Mouse (Mus musculus) right cerebral cortex, postnatal 14 days (tissue): ENCODE measurements at regions not wholly inside any gene's neighbourhood (a gene's known extent, or its start where the extent isn't known, plus 50 kb on each side); places are given as distances from the start of the nearest gene placed in this dataset.

Experiments
- DNase-seq: peaks from one replicate; pipeline ENCODE4 v3.0.0; 2022

- DNase-seq: no peak
Observed at GRCm38 (mm10) chr8:9152313-9152925, 462.1 kb upstream of the Arglu1 start.

DNA sequence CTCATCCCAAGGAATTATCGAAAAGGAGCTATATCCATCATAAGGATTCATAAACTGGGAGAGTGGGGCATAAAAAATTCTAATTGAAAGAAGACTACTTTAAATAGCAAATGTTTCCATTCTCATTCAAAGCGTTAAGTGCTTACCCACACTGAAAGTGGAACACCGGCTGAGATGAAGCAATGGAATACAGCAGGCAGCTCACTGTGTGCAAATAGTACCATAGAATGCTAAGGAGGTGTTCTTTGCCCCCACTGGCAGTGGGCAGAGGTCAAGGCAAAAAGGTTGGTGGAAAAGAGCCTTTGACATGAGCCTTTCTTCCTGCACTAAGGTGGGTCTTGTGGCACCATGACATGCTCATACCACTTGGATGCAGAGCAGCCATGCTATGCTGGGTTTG is 454.0 kb upstream of the Arglu1 start:
- no peak for DNase-seq

- DNase-seq: no peak
Observed at GRCm38 (mm10) chr8:9139781-9140180, 449.5 kb upstream of the Arglu1 start.

- DNase-seq: no peak
Observed at GRCm38 (mm10) chr8:9139059-9139620, 448.8 kb upstream of the Arglu1 start.

DNA sequence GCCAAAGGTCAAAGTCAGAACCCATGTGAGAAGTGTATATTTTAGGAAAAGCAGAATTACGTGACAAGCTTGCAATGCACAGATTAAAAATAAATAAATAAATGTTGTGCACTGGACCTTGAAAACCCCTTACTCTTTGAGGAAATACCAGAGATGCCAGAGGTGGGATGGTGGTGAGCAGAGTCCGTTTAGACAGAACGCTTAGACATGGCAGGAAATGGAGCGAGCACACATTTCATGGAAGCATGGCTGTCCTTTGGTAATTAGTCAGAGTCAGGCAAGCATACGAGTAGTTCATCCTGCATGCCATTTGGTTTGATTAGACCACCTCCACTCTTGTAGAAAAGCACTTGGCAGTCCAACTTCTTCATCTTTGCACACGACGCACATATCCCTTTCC is 443.4 kb upstream of the Arglu1 start:
- DNase-seq: no peak

DNA sequence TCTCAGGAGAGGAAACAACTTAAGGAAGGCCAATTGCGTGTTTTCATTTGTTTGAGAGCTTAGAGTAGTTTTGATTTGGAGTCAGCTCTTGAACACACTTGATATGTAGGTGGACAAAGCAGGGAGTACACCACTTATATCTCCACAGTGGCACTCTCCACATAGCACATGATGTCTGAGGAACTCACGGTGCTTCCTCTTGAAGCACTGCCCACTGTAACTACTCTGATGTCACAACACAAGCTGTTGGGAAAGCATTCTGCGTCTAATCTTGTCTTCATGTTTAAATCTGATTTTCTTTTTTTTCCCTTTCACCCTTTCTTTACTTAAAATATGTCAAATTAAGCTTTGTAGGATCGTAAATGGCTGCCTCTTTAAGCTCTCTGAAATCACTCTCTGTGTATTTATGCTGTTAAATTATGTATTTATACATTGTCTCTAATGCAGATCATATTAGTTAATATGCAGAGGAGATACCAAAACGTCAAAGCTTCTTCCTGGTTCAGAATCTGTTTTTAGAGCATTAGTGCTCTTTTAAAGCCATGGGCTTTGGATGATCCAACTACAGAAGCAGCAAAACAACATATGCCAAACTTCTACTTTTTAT is 442.4 kb upstream of the Arglu1 start:
- no peak for DNase-seq

GRCm38 (mm10) chr8:9131249-9131648 is 440.9 kb upstream of the Arglu1 start:
- no peak for DNase-seq

GRCm38 (mm10) chr8:9124503-9124902 is 434.2 kb upstream of the Arglu1 start:
- no peak for DNase-seq

DNA sequence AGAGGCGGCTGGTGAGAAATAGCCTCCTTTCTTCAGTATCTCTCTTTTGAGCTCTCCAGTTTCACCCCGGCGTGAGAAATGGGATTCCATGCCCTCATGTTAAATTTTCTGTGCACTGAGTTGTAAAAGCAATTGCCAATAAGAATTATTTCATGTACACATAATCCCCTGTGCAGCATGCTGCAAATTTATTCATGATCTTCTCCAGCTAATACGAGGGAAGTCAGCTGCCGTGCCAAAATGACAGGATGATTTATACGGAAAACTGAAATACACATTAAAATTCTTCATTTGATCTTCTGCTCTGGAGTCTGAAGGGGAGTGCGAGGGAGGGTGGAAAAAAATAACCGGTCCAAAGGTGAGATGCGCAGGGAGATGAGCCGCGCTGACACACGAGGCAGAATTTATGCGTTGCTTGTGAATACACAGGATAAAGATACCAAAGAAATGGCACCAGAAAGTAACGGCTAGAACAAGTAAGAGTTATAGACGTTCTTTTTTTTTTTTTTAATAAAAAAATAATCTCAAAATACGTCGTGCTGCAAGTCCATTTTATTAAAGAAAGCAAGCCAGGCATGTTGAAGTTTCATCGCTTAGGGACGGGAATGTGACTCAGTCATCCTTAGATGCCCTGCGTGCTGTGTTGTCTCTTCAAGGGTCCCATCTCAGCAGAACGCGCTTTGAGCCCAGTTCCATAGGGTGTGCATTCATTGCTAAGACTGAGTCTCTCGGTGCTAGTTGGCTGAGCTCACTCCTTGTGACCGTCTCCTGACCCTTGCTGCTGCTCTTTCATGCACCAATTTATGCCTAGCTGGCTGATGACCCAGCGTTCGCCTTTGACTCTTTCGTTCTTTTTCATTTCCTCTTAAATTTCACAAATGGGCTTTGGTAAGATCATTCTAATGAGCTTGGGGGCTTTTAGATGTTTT is 427.8 kb upstream of the Arglu1 start:
- no peak for DNase-seq

DNA sequence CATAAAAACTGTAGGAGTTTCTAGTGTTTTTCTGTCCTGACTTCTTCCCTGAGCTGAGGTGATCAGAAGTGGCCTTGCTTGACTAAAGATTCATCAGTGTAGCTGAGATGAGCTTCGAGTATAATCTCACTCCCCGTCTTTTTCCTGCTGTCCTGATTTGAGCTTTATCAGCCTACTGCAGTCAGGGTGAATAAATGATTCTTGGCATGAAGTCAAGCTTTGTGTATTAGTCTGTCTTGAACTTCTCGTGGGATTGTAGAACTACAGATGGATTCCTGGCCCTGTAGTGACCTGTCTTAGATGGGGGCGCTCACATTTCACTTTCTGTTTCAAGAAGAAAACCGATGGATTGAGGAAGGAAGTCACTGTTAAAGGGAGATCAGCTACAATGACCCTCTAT is 405.7 kb upstream of the Arglu1 start:
- DNase-seq: no peak

DNA sequence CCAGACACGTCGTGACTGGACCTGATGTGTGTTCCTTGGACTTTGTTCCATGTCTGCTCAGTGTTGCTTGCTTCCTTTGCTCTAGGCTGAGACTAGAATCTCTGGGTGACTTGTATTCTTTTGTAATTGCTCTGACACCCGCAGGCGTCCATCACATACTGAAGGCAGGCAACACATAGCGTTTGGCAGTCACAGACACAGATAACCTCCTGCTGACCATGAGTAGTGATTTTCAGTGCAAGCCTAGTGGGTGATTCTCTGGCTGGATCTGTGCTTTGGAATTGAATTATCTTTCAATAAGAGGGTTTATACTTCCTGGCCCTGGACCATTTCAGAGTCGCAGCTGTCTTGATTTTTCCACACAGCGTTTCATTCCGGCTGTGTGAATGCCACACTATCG is 403.7 kb upstream of the Arglu1 start:
- no peak for DNase-seq

DNA sequence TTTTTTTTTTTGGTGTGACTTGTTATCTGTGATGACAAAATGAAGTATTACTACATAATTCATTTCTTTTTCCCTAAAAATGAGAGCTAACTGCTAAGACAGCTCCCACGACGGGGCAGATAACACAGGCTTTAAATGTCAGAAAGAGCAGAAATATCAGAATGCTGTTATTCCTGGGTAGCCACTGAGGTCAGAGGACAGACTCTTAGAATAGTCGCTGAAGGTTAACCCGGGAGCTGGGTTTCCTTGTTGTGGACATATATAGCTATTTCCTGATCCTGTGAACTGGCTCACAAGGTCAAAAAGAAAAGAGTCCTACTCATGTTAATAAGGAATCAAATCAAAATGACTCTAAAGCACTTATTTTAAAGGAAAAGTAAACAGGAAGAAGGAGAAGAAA is 403.0 kb upstream of the Arglu1 start:
- no peak for DNase-seq

DNA sequence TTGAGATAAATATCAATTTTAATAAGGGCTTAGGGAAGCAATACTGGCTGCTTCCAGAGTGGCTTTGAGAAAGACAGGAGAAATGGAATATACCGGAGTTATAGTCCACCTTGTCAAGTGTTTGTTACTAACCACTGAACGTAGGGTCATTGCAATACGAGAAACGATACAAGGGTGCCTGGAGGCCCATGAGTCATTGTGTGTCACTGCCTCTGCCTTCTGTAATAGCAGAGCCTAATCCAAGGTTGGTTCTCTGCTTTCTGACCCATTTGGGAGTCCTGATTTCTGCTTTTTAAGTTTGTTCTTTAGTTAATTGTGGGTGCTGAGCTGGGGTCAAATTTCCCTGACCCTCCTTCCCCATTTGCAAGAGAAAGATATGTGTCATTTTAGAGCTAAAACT is 382.4 kb upstream of the Arglu1 start:
- no peak for DNase-seq

DNA sequence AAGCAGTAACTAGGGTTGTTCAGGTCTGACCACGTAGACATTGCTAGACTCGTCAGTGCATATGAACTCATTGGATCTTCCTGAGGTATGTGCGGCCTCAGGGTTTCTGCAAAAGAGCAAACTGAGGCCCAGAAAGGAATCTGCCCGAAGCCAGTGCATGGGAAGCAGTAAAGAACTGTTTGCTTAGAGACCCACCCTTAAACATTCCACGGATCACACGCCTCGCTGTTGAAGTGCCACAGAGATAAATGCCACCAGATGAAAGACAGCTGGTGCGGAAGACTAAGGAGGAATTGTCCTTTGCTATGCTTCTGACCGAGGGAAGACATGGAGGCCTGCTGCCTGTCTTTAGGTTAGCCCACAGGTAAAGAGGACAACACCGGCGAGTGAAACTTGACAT is 382.0 kb upstream of the Arglu1 start:
- DNase-seq: no peak

- DNase-seq: no peak
Observed at GRCm38 (mm10) chr8:9070953-9071352, 380.6 kb upstream of the Arglu1 start.

DNA sequence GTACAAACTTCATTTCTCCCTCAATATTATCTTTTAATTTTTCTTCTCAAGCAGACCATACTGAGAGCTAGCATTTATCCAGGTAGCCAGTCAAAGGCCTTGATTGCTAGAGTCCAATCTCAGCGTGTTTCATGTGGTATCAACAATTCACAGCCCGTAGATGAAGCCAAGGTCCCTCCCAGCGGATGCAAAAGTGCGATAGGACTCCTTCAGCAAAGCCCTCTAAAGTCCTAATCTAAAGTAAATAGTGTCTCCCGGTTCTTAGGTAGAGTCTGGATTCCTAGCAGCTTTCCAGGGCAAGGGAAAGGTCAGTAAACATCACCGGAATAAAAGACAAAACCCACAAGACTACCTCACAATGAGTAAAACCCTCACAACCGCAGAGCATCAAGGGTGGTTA is 379.5 kb upstream of the Arglu1 start:
- DNase-seq: no peak

DNA sequence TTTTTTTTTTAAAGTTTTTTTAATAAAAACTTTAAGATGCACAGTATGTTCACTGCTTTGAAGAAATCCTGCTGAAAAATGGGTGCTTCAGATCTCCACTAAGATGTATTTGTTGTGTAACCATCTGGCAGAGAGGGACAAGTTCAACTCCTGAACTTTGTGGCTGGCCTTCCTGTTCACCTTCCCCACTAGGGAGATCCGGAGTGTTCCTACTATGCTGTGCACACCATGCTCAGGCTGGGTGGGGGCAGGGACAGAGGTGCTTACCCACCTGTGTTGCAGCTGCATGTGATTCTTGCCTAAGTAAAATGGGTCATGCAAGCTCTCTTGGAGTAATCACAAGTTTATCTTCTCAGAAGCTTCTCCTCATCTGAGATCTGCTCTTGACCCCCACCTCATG is 377.4 kb upstream of the Arglu1 start:
- no peak for DNase-seq

DNA sequence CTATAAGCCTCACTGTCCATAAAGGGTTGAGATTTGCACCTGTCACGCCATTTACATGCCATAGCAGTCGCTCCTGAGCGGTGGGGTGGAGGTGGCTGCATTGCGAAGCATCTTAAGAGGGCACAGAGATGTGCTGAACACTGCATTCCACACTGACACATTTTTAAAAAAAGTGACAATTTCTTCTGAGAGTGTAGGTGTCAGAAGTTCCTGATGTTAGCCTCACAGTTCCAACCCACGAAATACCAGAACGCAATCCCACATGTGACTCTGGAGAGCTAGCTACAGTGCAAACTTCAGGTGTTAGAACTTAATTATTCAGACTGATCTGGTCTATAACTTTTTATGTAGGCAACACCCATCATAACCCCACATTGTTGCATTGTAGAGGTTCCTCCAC is 369.8 kb upstream of the Arglu1 start:
- DNase-seq: no peak

DNA sequence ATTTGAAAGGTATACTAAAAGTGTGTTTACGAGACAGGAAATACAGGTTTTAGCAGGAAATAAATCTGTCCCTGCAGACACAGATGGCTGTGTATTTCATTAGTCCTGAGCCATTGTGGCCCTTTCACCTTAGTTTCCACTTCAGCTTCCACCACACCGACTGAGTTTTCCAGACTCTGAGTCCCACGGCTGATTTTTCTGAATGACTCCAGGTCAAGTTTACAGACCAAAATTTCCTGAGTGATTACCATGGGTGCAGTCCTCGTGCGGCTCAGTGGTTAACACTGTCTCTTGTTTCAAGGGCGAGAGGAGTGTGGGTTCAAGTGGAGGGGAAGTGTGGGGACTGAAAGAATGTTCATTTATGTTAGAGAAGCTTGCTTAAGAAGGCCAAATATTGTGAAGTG is 365.1 kb upstream of the Arglu1 start:
- DNase-seq: no peak

DNA sequence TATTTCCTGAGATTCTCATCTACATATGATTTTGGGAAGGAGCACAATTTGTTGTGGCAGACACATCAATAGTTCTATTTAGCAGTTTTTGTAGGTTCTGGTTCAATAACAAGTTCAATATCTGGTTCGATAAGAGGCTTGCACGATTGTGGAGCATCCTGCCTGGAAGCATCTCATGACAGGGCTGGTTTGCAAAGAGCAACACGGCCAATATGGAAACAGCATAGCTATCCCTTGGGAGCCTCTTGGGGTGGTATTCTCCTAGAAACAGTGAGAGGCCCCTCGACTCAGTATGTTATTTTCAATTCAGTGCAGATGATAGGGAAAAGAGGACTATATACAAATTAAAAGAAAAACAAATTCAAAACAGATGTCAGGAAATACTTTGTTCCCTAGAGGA is 364.5 kb upstream of the Arglu1 start:
- no peak for DNase-seq

DNA sequence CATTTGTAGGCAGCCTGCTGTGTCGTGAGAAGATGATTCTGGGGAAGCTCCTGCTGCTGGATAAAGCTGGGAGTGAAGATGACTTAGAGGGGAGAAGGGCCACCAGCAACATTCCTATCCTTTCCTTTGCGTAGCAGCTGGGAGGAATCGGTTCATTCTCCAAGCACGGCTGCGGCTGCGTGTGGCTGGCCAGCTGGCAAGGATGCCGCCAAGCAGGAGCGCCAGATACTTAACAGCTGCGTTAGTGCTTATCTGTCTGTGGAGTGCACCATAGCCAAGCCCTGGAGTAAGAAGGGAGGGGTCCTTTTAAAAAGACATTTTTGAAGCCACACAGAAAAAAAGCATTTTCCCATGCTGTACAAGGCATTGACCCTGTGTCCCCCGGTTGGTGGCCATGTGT is 361.4 kb upstream of the Arglu1 start:
- DNase-seq: peak; percentile 35

GRCm38 (mm10) chr8:9050740-9051475 is 360.6 kb upstream of the Arglu1 start:
- no peak for DNase-seq

DNA sequence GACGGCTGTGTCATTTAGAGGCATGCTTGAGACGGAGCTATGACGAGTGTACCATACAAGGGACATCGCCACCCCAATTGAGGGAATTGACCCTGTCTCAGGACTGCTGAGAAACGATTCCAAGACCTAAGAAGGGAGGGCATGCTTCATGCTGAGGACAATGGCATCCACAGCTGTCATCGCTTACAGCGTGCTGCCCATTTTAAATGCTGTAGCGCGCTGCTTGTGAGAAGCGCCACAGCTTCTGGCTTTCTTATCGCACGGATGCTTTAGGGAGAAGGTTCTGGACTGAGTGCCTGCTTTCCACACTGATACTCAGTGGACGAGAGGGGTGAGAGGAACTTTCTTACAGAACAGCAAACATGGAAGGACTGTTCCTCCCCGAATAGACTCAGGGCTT is 357.8 kb upstream of the Arglu1 start:
- DNase-seq: no peak
